Mouse (Mus musculus) heart, postnatal 0 days (tissue): Measurements from ENCODE around the gene Ccdc155. TPM values are rescaled to one million over a fixed set of nuclear protein-coding genes. Genes with fewer than 3 reads are reported as not detected.

Experiments used
- ATAC-seq: fragments of 200-750 bp; cut with Nextera tagmentation; 2 replicates; pipeline ENCODE4 v1.8.0; 2017; ENCODE audit warnings: low read depth, moderate number of reproducible peaks, moderate library complexity; ENCODE audit not compliant: insufficient read depth
- DNase-seq: peaks from one replicate; pipeline ENCODE4 v3.0.0-alpha.2; 2016; ENCODE audit warnings: low spot score
- H3K27ac ChIP-seq: fragments of 300-500 bp; sonication (generic); 2 replicates; pipeline ENCODE4 v1.5.1; 2014; ENCODE audit warnings: low read depth, mild to moderate bottlenecking
- H3K27me3 ChIP-seq: fragments of 300-500 bp; sonication (generic); 2 replicates; pipeline ENCODE4 v1.6.1; 2014; ENCODE audit warnings: low read length, mixed read lengths; ENCODE audit not compliant: control insufficient read depth, insufficient read depth
- H3K36me3 ChIP-seq: fragments of 300-500 bp; sonication (generic); replicated peaks from 2 replicates; pipeline ENCODE4 v1.6.1; 2014; ENCODE audit warnings: low read length, mixed read lengths; ENCODE audit not compliant: control insufficient read depth, insufficient read depth
- H3K4me1 ChIP-seq: fragments of 300-500 bp; sonication (generic); 2 replicates; pipeline ENCODE4 v1.6.1; 2014; ENCODE audit warnings: antibody characterized with exemption; ENCODE audit not compliant: control insufficient read depth, insufficient read depth
- H3K4me2 ChIP-seq: fragments of 300-500 bp; sonication (generic); 2 replicates; pipeline ENCODE4 v1.6.1; 2014; ENCODE audit warnings: low read depth, mild to moderate bottlenecking, low read length, moderate library complexity
- H3K4me3 ChIP-seq: fragments of 300-500 bp; sonication (generic); 2 replicates; pipeline ENCODE4 v1.5.1; 2014; ENCODE audit warnings: low read depth, low read length
- H3K9ac ChIP-seq: fragments of 300-500 bp; sonication (generic); replicated peaks from 2 replicates; pipeline ENCODE4 v1.6.1; 2014; ENCODE audit warnings: low read depth, low read length, mixed read lengths
- H3K9me3 ChIP-seq: fragments of 300-500 bp; sonication (generic); replicated peaks from 2 replicates; pipeline ENCODE4 v1.6.1; 2016; ENCODE audit warnings: low read length; ENCODE audit not compliant: control insufficient read depth
- CTCF ChIP-seq: IDR thresholded peaks from 2 replicates; pipeline ENCODE4 v1.5.1; 2016; ENCODE audit warnings: antibody characterized with exemption, control low read depth, low read depth
- EP300 ChIP-seq: IDR thresholded peaks from 2 replicates; pipeline ENCODE4 v1.6.1; 2016; ENCODE audit warnings: antibody characterized with exemption, low read depth
- WGBS: fragments of 180-500 bp; shearing (Covaris S2); extraction: QIAGEN DNeasy Blood & Tissue Kit; methylation state at CpG from one replicate; pipeline ENCODE4 v1.1.7; 2014; 5-methylcytosine and 5-hydroxymethylcytosine counted together
- polyA plus RNA-seq: library from polyadenylated mRNA; unstranded; fragments of >200 nt; fragmentation: Nextera tagmentation; extraction: Ambion mirVana; gene quantifications from 2 replicates; pipeline ENCODE4 v1.2.1, GENCODE M21; 2015
- total RNA-seq: library from RNA; depleted of rRNA; stranded (reverse); fragments of >200 nt; gene quantifications from 2 replicates; pipeline ENCODE4 v1.2.3, GENCODE M21; 2014; ENCODE audit warnings: low replicate concordance

Gene Ccdc155
- total and polyA plus RNA-seq, 2 experiments from 2014 or later: 0.14 TPM; not detected in 1

DNA sequence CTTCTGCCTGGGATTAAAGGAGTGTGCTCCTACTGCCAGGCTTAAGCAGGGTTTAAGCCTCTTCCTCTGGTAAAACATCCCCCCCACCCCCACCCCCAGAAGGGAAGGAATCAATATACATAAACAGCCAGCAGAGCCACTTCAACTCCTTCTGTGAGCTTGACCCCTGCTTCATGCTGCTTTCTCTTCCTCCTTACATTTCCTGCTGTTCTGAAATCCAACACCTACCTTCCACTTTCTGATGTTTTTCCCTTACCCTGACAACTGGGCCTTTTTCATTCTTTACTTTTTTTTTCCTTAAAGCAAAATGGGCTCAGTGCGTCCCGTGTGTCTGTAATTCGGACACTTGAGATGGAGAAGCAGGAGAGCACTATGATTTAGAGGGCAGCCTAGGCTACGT, 54.4 kb downstream of the Ccdc155 start:
- ATAC-seq: no peak
- 68% methylated on average over 4 of the region's 4 CpGs for WGBS
- no peak for TF ChIP-seq CTCF
- no peak for TF ChIP-seq EP300

DNA sequence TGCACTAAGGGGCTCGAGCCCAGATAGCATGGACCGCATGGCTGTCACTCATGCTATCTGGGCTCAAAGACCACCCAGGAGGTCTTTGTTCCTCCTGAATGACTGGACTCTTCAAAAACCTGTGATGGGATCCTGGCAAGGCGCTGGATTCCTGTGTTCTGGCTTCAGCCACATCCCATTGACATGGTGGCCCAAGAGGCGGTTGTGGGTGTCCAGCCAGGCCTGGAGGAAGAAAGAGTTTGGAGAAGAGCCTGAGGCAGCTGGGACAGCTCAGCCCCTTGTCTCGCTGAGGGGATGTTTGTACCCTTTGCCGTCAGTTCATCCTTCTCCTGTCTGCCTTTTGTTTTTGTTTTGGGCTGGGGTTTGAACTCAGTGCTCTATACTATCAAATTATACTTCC, 55.1 kb downstream of the Ccdc155 start:
- no peak overlapping the region for H3K4me2 ChIP-seq
- no peak for DNase-seq
- no peak overlapping the region for H3K9ac ChIP-seq
- H3K9me3 ChIP-seq: no peaks in the 10 kb centered on the region
- no peak overlapping the region for H3K27ac ChIP-seq
- 0 out of 2 replicates have a peak, but pooled peaks cover 7% of the 10 kb centered on the region for H3K4me1 ChIP-seq
- peaks cover 11% of the 10 kb centered on the region; the same call in 1 of the 2 replicates for H3K36me3 ChIP-seq
- H3K27me3 ChIP-seq: no peaks in the 10 kb centered on the region
- TF ChIP-seq EP300 (no peak), CTCF (no peak)
- no peak for ATAC-seq
- 74% methylated on average over 6 of the region's 6 CpGs for WGBS
- H3K4me3 ChIP-seq: no peak overlapping the region

More for the DNA sequence above, 54.4 kb downstream of the Ccdc155 start:
- no peak for DNase-seq
- H3K4me1 ChIP-seq: 0 out of 2 replicates have a peak, but pooled peaks cover 7% of the 10 kb centered on the region
- no peak overlapping the region for H3K4me2 ChIP-seq
- no peaks in the 10 kb centered on the region for H3K27me3 ChIP-seq
- peaks cover 6% of the 10 kb centered on the region; the same call in 1 of the 2 replicates for H3K36me3 ChIP-seq
- no peak overlapping the region for H3K9ac ChIP-seq
- H3K27ac ChIP-seq: no peak overlapping the region
- no peak overlapping the region for H3K4me3 ChIP-seq
- H3K9me3 ChIP-seq: no peaks in the 10 kb centered on the region

DNA sequence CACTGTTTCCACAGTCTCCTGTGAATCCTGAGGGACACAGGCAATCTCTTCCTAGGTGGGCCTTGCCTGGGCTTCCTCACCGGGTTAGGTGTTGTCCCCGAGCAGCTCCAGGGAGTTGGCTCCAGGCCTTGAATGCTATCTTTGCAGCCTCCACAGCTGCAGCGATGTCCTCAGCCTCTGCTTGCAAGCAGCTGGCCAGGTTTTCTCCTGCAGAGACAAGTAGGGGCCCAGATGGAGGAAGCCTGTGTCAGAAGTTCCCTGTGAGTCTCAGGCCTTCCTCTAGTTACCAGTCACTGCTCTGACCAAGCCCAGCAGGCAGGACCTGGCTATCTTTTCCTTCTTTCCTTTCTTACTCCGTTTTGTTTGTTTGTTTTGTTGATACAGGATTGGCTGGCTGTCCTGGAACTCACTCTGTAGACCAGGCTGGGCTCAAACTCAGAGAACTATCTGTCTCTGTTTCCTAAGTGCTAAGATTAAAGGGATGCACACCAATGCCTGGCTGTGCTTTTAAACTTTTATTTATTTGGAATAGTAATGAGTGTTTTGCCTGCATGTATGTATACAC, 56.1 kb downstream of the Ccdc155 start:
- no peak for ATAC-seq
- Histone ChIP-seq H3K9me3 (no peaks in the 10 kb centered on the region), H3K36me3 (peaks cover 18% of the 10 kb centered on the region), H3K4me2 (no peak overlapping the region), H3K27me3 (no peaks in the 10 kb centered on the region), H3K9ac (no peak overlapping the region), H3K4me3 (no peak overlapping the region), H3K27ac (no peak overlapping the region), H3K4me1 (0 out of 2 replicates have a peak, but pooled peaks cover 5% of the 10 kb centered on the region)
- TF ChIP-seq EP300 (no peak), CTCF (no peak)
- DNase-seq: no peak
- WGBS: 31% methylated on average over 4 of the region's 4 CpGs

DNA sequence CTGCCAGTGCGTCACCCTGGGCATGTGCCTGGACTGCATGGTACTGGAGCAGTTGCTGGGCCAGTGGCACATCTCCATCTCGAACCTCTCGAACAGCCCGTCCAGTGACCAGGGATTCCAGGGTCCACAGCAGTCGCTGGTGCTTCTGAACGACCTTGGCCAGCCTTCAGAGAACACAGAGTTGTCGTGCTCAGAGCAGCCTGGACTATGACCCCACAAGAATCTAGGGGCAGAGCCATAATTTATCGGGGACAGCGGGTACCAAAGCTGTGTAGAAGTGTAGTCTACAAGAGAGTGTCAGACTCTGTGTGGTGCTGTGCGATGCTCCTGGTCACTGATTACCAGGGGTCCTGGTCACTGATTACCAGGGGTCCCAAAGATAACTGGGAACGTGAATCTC, 56.8 kb downstream of the Ccdc155 start:
- H3K9ac ChIP-seq: no peak overlapping the region
- no peaks in the 10 kb centered on the region for H3K9me3 ChIP-seq
- H3K4me3 ChIP-seq: no peak overlapping the region
- no peaks in the 10 kb centered on the region for H3K4me1 ChIP-seq
- H3K36me3 ChIP-seq: peaks cover 18% of the 10 kb centered on the region
- H3K27me3 ChIP-seq: no peaks in the 10 kb centered on the region
- DNase-seq (no peak), ATAC-seq (no peak)
- no peak overlapping the region for H3K4me2 ChIP-seq
- no peak for TF ChIP-seq CTCF
- no peak for TF ChIP-seq EP300
- 72% methylated on average over 11 of the region's 11 CpGs for WGBS
- H3K27ac ChIP-seq: no peak overlapping the region

DNA sequence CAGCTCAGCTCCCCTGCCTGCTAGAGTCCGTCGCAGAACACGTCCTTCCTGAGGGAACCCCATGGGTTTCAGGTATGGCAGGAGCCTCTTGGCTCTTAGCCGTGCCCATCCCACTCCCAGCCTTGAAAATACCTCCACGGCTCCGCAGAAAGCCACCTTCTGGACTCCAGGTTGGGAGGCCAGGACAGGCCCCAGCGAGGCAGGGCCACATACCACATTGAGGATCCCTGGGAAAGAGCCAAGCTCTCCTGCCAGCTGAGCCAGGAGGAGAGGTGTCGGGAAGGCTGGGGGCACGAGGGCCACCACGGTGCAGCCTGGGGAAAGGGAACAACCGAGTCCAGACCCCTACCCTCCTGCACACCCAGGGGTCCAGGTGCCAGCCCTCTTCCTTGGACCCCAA, 57.4 kb downstream of the Ccdc155 start:
- Histone ChIP-seq H3K27ac (no peak overlapping the region), H3K4me1 (no peaks in the 10 kb centered on the region), H3K36me3 (peaks cover 22% of the 10 kb centered on the region), H3K4me2 (no peak overlapping the region), H3K9ac (no peak overlapping the region), H3K4me3 (no peak overlapping the region), H3K9me3 (no peaks in the 10 kb centered on the region), H3K27me3 (no peaks in the 10 kb centered on the region)
- TF ChIP-seq EP300 (no peak), CTCF (no peak)
- no peak for DNase-seq
- 82% methylated on average over 11 of the region's 11 CpGs for WGBS
- ATAC-seq: no peak

DNA sequence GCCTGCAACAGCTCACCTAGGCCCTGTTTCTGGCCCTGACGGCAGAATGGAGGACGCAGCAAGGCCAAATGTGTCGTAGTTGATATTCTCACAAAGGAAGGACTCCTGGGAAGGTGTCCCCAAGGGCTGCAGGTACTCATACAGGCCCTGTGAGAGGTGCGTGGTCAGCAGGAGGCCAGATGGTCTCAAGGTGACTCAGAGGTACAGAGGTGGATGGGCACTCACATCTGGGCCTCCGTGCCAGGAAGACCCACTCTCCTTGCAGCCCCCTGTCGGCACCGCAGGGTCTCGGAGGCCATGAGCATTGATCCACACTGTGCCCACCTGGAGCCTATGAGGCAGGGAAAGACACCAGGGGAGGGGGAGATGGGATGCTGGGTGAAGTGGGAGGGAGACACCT, 59.2 kb downstream of the Ccdc155 start:
- H3K4me3 ChIP-seq: no peak overlapping the region
- H3K9ac ChIP-seq: no peak overlapping the region
- no peak for DNase-seq
- H3K9me3 ChIP-seq: no peaks in the 10 kb centered on the region
- H3K36me3 ChIP-seq: peaks cover 22% of the 10 kb centered on the region
- no peak overlapping the region for H3K4me2 ChIP-seq
- ATAC-seq: no peak
- H3K27me3 ChIP-seq: no peaks in the 10 kb centered on the region
- WGBS: 94% methylated on average over 8 of the region's 8 CpGs
- TF ChIP-seq CTCF: no peak
- TF ChIP-seq EP300: no peak
- no peak overlapping the region for H3K27ac ChIP-seq
- no peaks in the 10 kb centered on the region for H3K4me1 ChIP-seq
